Mouse (Mus musculus) E14TG2a.4 (cell line): ENCODE data around the gene Dclk2.

Source experiments
- CTCF ChIP-seq: conservative IDR thresholded peaks from 2 replicates; pipeline ENCODE4 v1.5.1; 2014; ENCODE audit warnings: low read length
- NANOG ChIP-seq: IDR thresholded peaks from 2 replicates; pipeline ENCODE4 v1.6.1; 2014; ENCODE audit warnings: borderline replicate concordance, low read length, mixed read lengths
- POU5F1 ChIP-seq: IDR thresholded peaks from 2 replicates; pipeline ENCODE4 v1.6.1; 2014; ENCODE audit warnings: low read length, borderline replicate concordance

DNA sequence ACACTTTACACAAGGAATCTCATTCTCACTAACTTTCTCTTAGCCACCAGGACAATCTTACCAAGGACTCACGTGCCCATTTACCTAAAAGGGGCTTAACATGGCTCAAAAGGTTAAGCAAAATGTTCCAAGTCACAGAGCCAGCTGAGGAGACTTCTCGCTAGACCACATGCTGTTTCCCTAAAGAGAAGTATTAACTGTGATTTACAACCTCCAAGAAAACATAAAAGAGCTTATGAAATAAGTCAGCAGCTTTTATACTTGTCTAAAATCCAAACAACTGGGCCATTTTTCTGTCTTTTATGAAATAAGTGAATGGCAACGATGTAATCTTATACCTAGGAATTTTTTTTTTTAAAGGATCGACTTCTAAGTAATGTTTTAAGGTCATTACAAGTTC lies 74.6 kb downstream of the Dclk2 start:
- TF ChIP-seq CTCF (no peak), NANOG (no peak), POU5F1 (no peak)
